Mouse (Mus musculus) CH12.LX (cell line): ENCODE measurements around the gene Cirbp. TPM values are rescaled to one million over a fixed set of nuclear protein-coding genes. Genes with fewer than 3 reads are reported as not detected.

ENCODE experiments used
- DNase-seq: peaks from one replicate; pipeline ENCODE4 v3.0.0-alpha.2; 2013; ENCODE audit errors: extremely low read depth
- H3K27ac ChIP-seq: 2 replicates; pipeline ENCODE4 v1.5.1; 2012; ENCODE audit warnings: low read depth, mild to moderate bottlenecking, control low read depth, moderate library complexity; ENCODE audit not compliant: insufficient read depth
- H3K27me3 ChIP-seq: replicated peaks from 2 replicates; pipeline ENCODE3; 2012; ENCODE audit warnings: inconsistent platforms
- H3K36me3 ChIP-seq, 2 experiments: replicated peaks in 1 of 2; 2 replicates each; pipeline versions ENCODE3 to v1.6.1; 2012; ENCODE audit warnings: inconsistent platforms in 1 of 2, low read length in 1 of 2, mild to moderate bottlenecking in 1 of 2, mixed read lengths in 1 of 2, moderate library complexity in 1 of 2; ENCODE audit not compliant: control insufficient read depth in 1 of 2, insufficient read depth in 1 of 2
- H3K4me1 ChIP-seq, 2 experiments: 2 replicates each; pipeline ENCODE4 v1.6.1; 2012; ENCODE audit warnings: inconsistent platforms in 1 of 2, moderate library complexity in 1 of 2; ENCODE audit not compliant: insufficient read depth in 2 of 2, control insufficient read depth in 1 of 2
- H3K4me2 ChIP-seq: 2 replicates; pipeline ENCODE4 v1.6.1; 2012; ENCODE audit warnings: low read depth, mild to moderate bottlenecking, control low read depth; ENCODE audit not compliant: poor library complexity, insufficient read depth, severe bottlenecking
- H3K4me3 ChIP-seq, 3 experiments: fragments of 150-350 bp in 1 of 3; sonication (generic) in 1 of 3; replicated peaks in 1 of 3; 2 replicates each; pipeline versions ENCODE3 to v1.5.1; 2011 to 2012; ENCODE audit warnings: low read depth in 2 of 3, low read length in 2 of 3, mild to moderate bottlenecking in 2 of 3, moderate library complexity in 2 of 3, control low read depth in 1 of 3, improper control_type of control experiment in 1 of 3, inconsistent platforms in 1 of 3, mixed read lengths in 1 of 3; ENCODE audit not compliant: poor library complexity in 1 of 3
- H3K79me2 ChIP-seq: replicated peaks from 2 replicates; pipeline ENCODE4 v1.6.1; 2012; ENCODE audit warnings: mild to moderate bottlenecking, moderate library complexity; ENCODE audit not compliant: control insufficient read depth, poor library complexity, insufficient read depth, severe bottlenecking; ENCODE audit errors: extremely low read depth
- H3K9ac ChIP-seq: 2 replicates; pipeline ENCODE4 v1.6.1; 2012; ENCODE audit warnings: low read depth, mild to moderate bottlenecking, control low read depth, moderate library complexity; ENCODE audit not compliant: insufficient read depth
- H3K9me3 ChIP-seq: replicated peaks from 2 replicates; pipeline ENCODE3; 2012; ENCODE audit warnings: low read length, inconsistent platforms, mixed read lengths
- BHLHE40 ChIP-seq: IDR thresholded peaks from 2 replicates; pipeline ENCODE4 v1.6.1; 2011; ENCODE audit warnings: mild to moderate bottlenecking, low read depth, low read length, improper control_type of control experiment
- CHD2 ChIP-seq: IDR thresholded peaks from 2 replicates; pipeline ENCODE4 v1.6.1; 2011; ENCODE audit warnings: low read length, improper control_type of control experiment
- E2F4 ChIP-seq: IDR thresholded peaks from 2 replicates; pipeline ENCODE4 v1.6.1; 2011; ENCODE audit warnings: low read depth, low read length, improper control_type of control experiment; ENCODE audit not compliant: insufficient replicate concordance
- ELF1 ChIP-seq: IDR thresholded peaks from 2 replicates; pipeline ENCODE4 v1.6.1; 2014; ENCODE audit warnings: low read depth, mild to moderate bottlenecking, inconsistent platforms, low read length, improper control_type of control experiment
- EP300 ChIP-seq: IDR thresholded peaks from 2 replicates; pipeline ENCODE4 v1.6.1; 2011; ENCODE audit warnings: low read length, improper control_type of control experiment
- GABPA ChIP-seq: IDR thresholded peaks from 2 replicates; pipeline ENCODE4 v1.6.1; 2012; ENCODE audit warnings: low read depth, low read length, improper control_type of control experiment, inconsistent platforms; ENCODE audit not compliant: insufficient replicate concordance
- HCFC1 ChIP-seq: IDR thresholded peaks from 2 replicates; pipeline ENCODE4 v1.6.1; 2012; ENCODE audit warnings: low read depth, mild to moderate bottlenecking, inconsistent platforms, low read length, improper control_type of control experiment
- IRF4 ChIP-seq: IDR thresholded peaks from 2 replicates; pipeline ENCODE4 v1.6.1; 2014; ENCODE audit warnings: low read depth, mild to moderate bottlenecking, inconsistent platforms, low read length, improper control_type of control experiment
- KAT2A ChIP-seq: IDR thresholded peaks from 2 replicates; pipeline ENCODE4 v1.6.1; 2012; ENCODE audit warnings: low read length, improper control_type of control experiment, inconsistent platforms; ENCODE audit not compliant: insufficient replicate concordance
- MAZ ChIP-seq: IDR thresholded peaks from 2 replicates; pipeline ENCODE4 v1.6.1; 2012; ENCODE audit warnings: low read depth, mild to moderate bottlenecking, inconsistent platforms, low read length, improper control_type of control experiment, moderate library complexity
- NRF1 ChIP-seq: IDR thresholded peaks from 2 replicates; pipeline ENCODE4 v1.6.1; 2014; ENCODE audit warnings: low read depth, mild to moderate bottlenecking, inconsistent platforms, low read length, improper control_type of control experiment, moderate library complexity
- POLR2A ChIP-seq: IDR thresholded peaks from 2 replicates; pipeline ENCODE4 v1.6.1; 2011; ENCODE audit warnings: low read depth, mild to moderate bottlenecking, improper control_type of control experiment, low read length
- SIN3A ChIP-seq: IDR thresholded peaks from 2 replicates; pipeline ENCODE4 v1.6.1; 2012; ENCODE audit warnings: low read length, improper control_type of control experiment, inconsistent platforms
- SMC3 ChIP-seq: IDR thresholded peaks from 2 replicates; pipeline ENCODE4 v1.6.1; 2011; ENCODE audit warnings: low read depth, low read length, improper control_type of control experiment
- TBP ChIP-seq: conservative IDR thresholded peaks from 2 replicates; pipeline ENCODE4 v1.6.1; 2011; ENCODE audit warnings: low read depth, low read length, improper control_type of control experiment
- UBTF ChIP-seq: IDR thresholded peaks from 2 replicates; pipeline ENCODE4 v1.6.1; 2012; ENCODE audit warnings: low read depth, mild to moderate bottlenecking, inconsistent platforms, low read length, improper control_type of control experiment, moderate library complexity
- USF1 ChIP-seq: IDR thresholded peaks from 2 replicates; pipeline ENCODE4 v1.6.1; 2014; ENCODE audit warnings: low read depth, mild to moderate bottlenecking, inconsistent platforms, low read length, improper control_type of control experiment
- USF2 ChIP-seq: conservative IDR thresholded peaks from 2 replicates; pipeline ENCODE4 v1.6.1; 2011; ENCODE audit warnings: low read depth, low read length, improper control_type of control experiment
- ZC3H11A ChIP-seq: IDR thresholded peaks from 2 replicates; pipeline ENCODE4 v1.6.1; 2012; ENCODE audit warnings: low read depth, mild to moderate bottlenecking, inconsistent platforms, low read length, improper control_type of control experiment
- ZKSCAN1 ChIP-seq: IDR thresholded peaks from 2 replicates; pipeline ENCODE4 v1.6.1; 2012; ENCODE audit warnings: low read depth, inconsistent platforms, low read length, improper control_type of control experiment, borderline replicate concordance
- ZMIZ1 ChIP-seq: IDR thresholded peaks from 2 replicates; pipeline ENCODE4 v1.6.1; 2012; ENCODE audit warnings: low read depth, mild to moderate bottlenecking, inconsistent platforms, low read length, improper control_type of control experiment
- ZNF384 ChIP-seq: IDR thresholded peaks from 2 replicates; pipeline ENCODE4 v1.6.1; 2012; ENCODE audit warnings: low read depth, low read length, improper control_type of control experiment, inconsistent platforms
- dilution Hi-C: fragments of 300-500 bp; cut with MboI; formaldehyde crosslinking; loops from 2 replicates; pipeline ENCODE4 v1.14.3; 2020; ENCODE audit warnings: low sequenced_read_pairs; ENCODE audit not compliant: extremely low pct_unique_long_range_greater_than_20kb, extremely low pct_ligation_motif_present
- in situ Hi-C: fragments of 300-500 bp; cut with MboI; formaldehyde crosslinking; loops from 3 replicates; pipeline ENCODE4 v1.14.3; 2019; ENCODE audit warnings: low sequenced_read_pairs, low pct_ligation_motif_present, low pct_unique_long_range_greater_than_20kb, mixed read lengths
- polyA plus RNA-seq: library from polyadenylated mRNA; unstranded; fragments of >175 nt; gene quantifications from 2 replicates; pipeline ENCODE4 v1.2.1, GENCODE M21; 2012; ENCODE audit warnings: low read depth; ENCODE audit not compliant: insufficient read length
- total RNA-seq, 2 experiments: library from RNA; depleted of rRNA; stranded (reverse); fragments of 300-350 nt in 1 of 2; fragments of >200 nt in 1 of 2; gene quantifications; 2 replicates each; pipeline ENCODE4 v1.2.3; 2012 to 2014

The Cirbp gene
- total and polyA plus RNA-seq, 3 experiments = 27.0 to 40.2 (median 34.4) TPM

- Histone ChIP-seq H3K27me3 (peaks cover 60% of the 10 kb centered on the region), H3K4me3 (no peak overlapping the region), H3K27ac (no peak overlapping the region), H3K4me1 (peaks cover 17 to 35% of the 10 kb centered on the region in 2 experiments), H3K36me3 (peaks cover 2 to 10% of the 10 kb centered on the region in 2 experiments), H3K79me2 (no peaks in the 10 kb centered on the region), H3K9ac (no peak overlapping the region), H3K9me3 (no peaks in the 10 kb centered on the region), H3K4me2 (no peak overlapping the region)
- in situ Hi-C loops (no loop called here), dilution Hi-C loops (no loop called here)
- DNase-seq = no peak
- no peak for TF ChIP-seq GABPA
- TF ChIP-seq SMC3 = no peak
- no peak for TF ChIP-seq UBTF
- TF ChIP-seq CHD2 = no peak
- TF ChIP-seq MAZ = no peak
- no peak for TF ChIP-seq EP300
- TF ChIP-seq IRF4 = no peak
- no peak for TF ChIP-seq ZNF384
- no peak for TF ChIP-seq USF2
- TF ChIP-seq KAT2A = no peak
Observed at GRCm38 (mm10) chr10:80180823-80181222, 15.0 kb downstream of the Cirbp start.

- H3K4me1 ChIP-seq = peaks cover 14 to 26% of the 10 kb centered on the region in 2 experiments
- no peak overlapping the region for H3K4me2 ChIP-seq
- H3K9me3 ChIP-seq = no peaks in the 10 kb centered on the region
- no peak for DNase-seq
- no peak for TF ChIP-seq E2F4
- no peak for TF ChIP-seq ZNF384
- TF ChIP-seq ZKSCAN1 = no peak
- TF ChIP-seq BHLHE40 = no peak
- TF ChIP-seq UBTF = no peak
- no peak for TF ChIP-seq TBP
- no peak for TF ChIP-seq SIN3A
- no peak for TF ChIP-seq ZC3H11A
- TF ChIP-seq NRF1 = no peak
- no peak for TF ChIP-seq ZMIZ1
- TF ChIP-seq HCFC1 = no peak
- no peak for TF ChIP-seq POLR2A
- TF ChIP-seq USF1 = no peak
- no peak for TF ChIP-seq ELF1
- TF ChIP-seq, all 38 proteins: peak for 0
- peaks cover 75% of the 10 kb centered on the region for H3K27me3 ChIP-seq
- no peaks in the 10 kb centered on the region for H3K79me2 ChIP-seq
- H3K36me3 ChIP-seq = no peaks in the 10 kb centered on the region
- no peak overlapping the region for H3K9ac ChIP-seq
- in situ Hi-C loops = no loop called here
- H3K27ac ChIP-seq = no peak overlapping the region
- no peak overlapping the region for H3K4me3 ChIP-seq
- dilution Hi-C loops = no loop called here
Observed at GRCm38 (mm10) chr10:80182547-80182946, 16.8 kb downstream of the Cirbp start.
